Mouse (Mus musculus): Measurements from ENCODE around the gene Zdhhc22. TPM values are rescaled to one million over a fixed set of nuclear protein-coding genes. Genes with fewer than 3 reads are reported as not detected.

Gene Zdhhc22
- total and polyA plus RNA-seq, 3 experiments = not detected

GRCm38 (mm10) chr12:86938571-86938970, 51.7 kb downstream of the Zdhhc22 start:
- H3K79me2 ChIP-seq (replicated peaks; ENCODE audit: control insufficient read depth, insufficient read depth, low read length) = no peaks in the 10 kb centered on the region
- WGBS = 42% methylated on average over 9 of the region's 9 CpGs
- H3K27me3 ChIP-seq (ENCODE audit: control insufficient read depth, insufficient read depth, low read length) = no peaks in the 10 kb centered on the region
- H3K27ac ChIP-seq = peak overlapping the region; percentile 79
- peaks cover 22% of the 10 kb centered on the region for H3K36me3 ChIP-seq (ENCODE audit: control insufficient read depth, insufficient read depth, low read length)
- no peak overlapping the region for H3K4me3 ChIP-seq
- H3K9ac ChIP-seq (ENCODE audit: low read depth, low read length) = no peak overlapping the region
- intact Hi-C loops (cut with DNase I) = no loop called here
- DNase-seq = peak in 1 of 2 experiments; percentile 72
- peaks cover 31% of the 10 kb centered on the region for H3K4me1 ChIP-seq (ENCODE audit: control insufficient read depth, insufficient read depth, low read length)
- TF ChIP-seq POLR2A (IDR thresholded peaks at IDR 0.05; ENCODE audit: insufficient read depth, low read depth, low read length) = peak; percentile 46; the same call in 1 of the 2 replicates
- peak; percentile 93 for TF ChIP-seq EP300 (IDR thresholded peaks at IDR 0.05; ENCODE audit: insufficient read depth, low read depth, low read length)
- no peak for TF ChIP-seq CTCF (IDR thresholded peaks at IDR 0.05)

- peaks cover 35% of the 10 kb centered on the region for H3K4me1 ChIP-seq (ENCODE audit: control insufficient read depth, insufficient read depth, low read length)
- TF ChIP-seq POLR2A (IDR thresholded peaks at IDR 0.05; ENCODE audit: insufficient read depth, low read depth, low read length) (peak; percentile 56; the same call in 1 of the 2 replicates), CTCF (IDR thresholded peaks at IDR 0.05) (no peak), EP300 (IDR thresholded peaks at IDR 0.05; ENCODE audit: insufficient read depth, low read depth, low read length) (0 out of 2 replicates have a peak, but pooled peaks have one; percentile 51)
- no peaks in the 10 kb centered on the region for H3K27me3 ChIP-seq (ENCODE audit: control insufficient read depth, insufficient read depth, low read length)
- intact Hi-C loops (cut with DNase I) = no loop called here
- peak overlapping the region; percentile 7 for H3K9ac ChIP-seq (ENCODE audit: low read depth, low read length)
- H3K79me2 ChIP-seq (replicated peaks; ENCODE audit: control insufficient read depth, insufficient read depth, low read length) = no peaks in the 10 kb centered on the region
- 36% methylated on average over 11 of the region's 11 CpGs for WGBS
- H3K36me3 ChIP-seq (ENCODE audit: control insufficient read depth, insufficient read depth, low read length) = peaks cover 30% of the 10 kb centered on the region
- DNase-seq = peak in 1 of 2 experiments; percentile 60
- H3K4me3 ChIP-seq = no peak overlapping the region
- H3K27ac ChIP-seq = peak overlapping the region; percentile 79
These were observed 53.5 kb downstream of the Zdhhc22 start for GRCm38 (mm10) chr12:86936587-86937343.

GRCm38 (mm10) chr12:86935692-86936282, 54.4 kb downstream of the Zdhhc22 start:
- peak in 1 of 2 experiments; percentile 48 for DNase-seq
- intact Hi-C loops (cut with DNase I) = no loop called here
- Histone ChIP-seq H3K79me2 (replicated peaks; ENCODE audit: control insufficient read depth, insufficient read depth, low read length) (no peaks in the 10 kb centered on the region), H3K4me1 (ENCODE audit: control insufficient read depth, insufficient read depth, low read length) (peaks cover 41% of the 10 kb centered on the region), H3K9ac (ENCODE audit: low read depth, low read length) (no peak overlapping the region), H3K27me3 (ENCODE audit: control insufficient read depth, insufficient read depth, low read length) (no peaks in the 10 kb centered on the region), H3K27ac (peak overlapping the region; percentile 79), H3K36me3 (ENCODE audit: control insufficient read depth, insufficient read depth, low read length) (peaks cover 30% of the 10 kb centered on the region), H3K4me3 (no peak overlapping the region)
- WGBS = 47% methylated on average over 8 of the region's 8 CpGs
- no peak for TF ChIP-seq CTCF (IDR thresholded peaks at IDR 0.05)
- no peak for TF ChIP-seq EP300 (IDR thresholded peaks at IDR 0.05; ENCODE audit: insufficient read depth, low read depth, low read length)
- TF ChIP-seq POLR2A (IDR thresholded peaks at IDR 0.05; ENCODE audit: insufficient read depth, low read depth, low read length) = no peak

GRCm38 (mm10) chr12:86934748-86935147, 55.5 kb downstream of the Zdhhc22 start:
- peak overlapping the region; percentile 97 for H3K27ac ChIP-seq

GRCm38 (mm10) chr12:86932575-86932952, 57.7 kb downstream of the Zdhhc22 start:
- 0 out of 2 replicates have a peak, but pooled peaks have one; percentile 19 for TF ChIP-seq POLR2A (IDR thresholded peaks at IDR 0.05; ENCODE audit: insufficient read depth, low read depth, low read length)
- no peak for TF ChIP-seq CTCF (IDR thresholded peaks at IDR 0.05)
- peak; percentile 98 for TF ChIP-seq EP300 (IDR thresholded peaks at IDR 0.05; ENCODE audit: insufficient read depth, low read depth, low read length)
- intact Hi-C loops (cut with DNase I) = loop anchor here (5.0 kb wide), 1 partner anchor 40 kb away; no protein-coding TSS in a partner anchor
- Histone ChIP-seq H3K27me3 (ENCODE audit: control insufficient read depth, insufficient read depth, low read length) (no peaks in the 10 kb centered on the region), H3K9ac (ENCODE audit: low read depth, low read length) (peak overlapping the region; percentile 4; the same call in 1 of the 2 replicates), H3K79me2 (replicated peaks; ENCODE audit: control insufficient read depth, insufficient read depth, low read length) (no peaks in the 10 kb centered on the region), H3K36me3 (ENCODE audit: control insufficient read depth, insufficient read depth, low read length) (peaks cover 29% of the 10 kb centered on the region), H3K4me3 (no peak overlapping the region; the same call in 1 of the 2 replicates), H3K27ac (peak overlapping the region; percentile 97), H3K4me1 (ENCODE audit: control insufficient read depth, insufficient read depth, low read length) (peaks cover 39% of the 10 kb centered on the region)
- DNase-seq = peak; percentile 76 to 84
- WGBS = 17% methylated on average over 6 of the region's 6 CpGs

More at GRCm38 (mm10) chr12:86934748-86935147, 55.5 kb downstream of the Zdhhc22 start:
- Histone ChIP-seq H3K9ac (ENCODE audit: low read depth, low read length) (no peak overlapping the region), H3K79me2 (replicated peaks; ENCODE audit: control insufficient read depth, insufficient read depth, low read length) (no peaks in the 10 kb centered on the region), H3K4me3 (no peak overlapping the region), H3K4me1 (ENCODE audit: control insufficient read depth, insufficient read depth, low read length) (peaks cover 44% of the 10 kb centered on the region), H3K27me3 (ENCODE audit: control insufficient read depth, insufficient read depth, low read length) (no peaks in the 10 kb centered on the region), H3K36me3 (ENCODE audit: control insufficient read depth, insufficient read depth, low read length) (peaks cover 30% of the 10 kb centered on the region)
- intact Hi-C loops (cut with DNase I) = loop anchor here (5.0 kb wide), 1 partner anchor 42 kb away; no protein-coding TSS in a partner anchor
- TF ChIP-seq POLR2A (IDR thresholded peaks at IDR 0.05; ENCODE audit: insufficient read depth, low read depth, low read length) (no peak), EP300 (IDR thresholded peaks at IDR 0.05; ENCODE audit: insufficient read depth, low read depth, low read length) (no peak), CTCF (IDR thresholded peaks at IDR 0.05) (no peak)
- DNase-seq = no peak
- 33% methylated on average over 1 of the region's 1 CpGs for WGBS
